ENCODE assay signal across 18 mouse cellular contexts in the genomic region with DNA sequence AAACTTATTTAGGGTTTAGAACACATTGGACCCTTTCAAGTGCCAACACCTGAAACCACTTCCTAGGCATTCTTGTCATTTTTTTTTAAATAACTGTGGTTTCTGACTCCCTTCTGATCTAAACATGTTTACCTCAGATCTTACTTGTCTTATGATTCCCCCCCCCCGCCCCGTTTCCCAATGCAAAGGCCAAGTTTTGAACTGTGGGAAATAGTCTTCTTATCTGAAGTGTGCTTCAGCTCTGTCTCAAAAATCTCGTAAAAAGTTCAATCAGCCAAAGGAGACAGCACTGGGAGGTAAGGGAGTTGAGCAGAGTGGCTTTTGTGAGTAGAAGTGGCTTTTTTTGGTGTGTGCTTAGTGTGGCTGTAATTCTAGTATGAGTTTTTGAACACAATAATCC.
"Had no signal": no experiment of that assay in that cellular context is flagged by ENCODE, and none has a peak within 500 bp of the region (broad histone marks: within the 10 kb centered on the region; RNA-seq: fewer than 3 reads in every experiment).

No protein-coding gene starts in this region.

- H3K4me1 ChIP-seq: limb, embryonic 13.5 days; liver, embryonic 15.5 days; midbrain, embryonic 10.5 days; neural tube, embryonic 12.5 days had no signal

- H3K4me2 ChIP-seq: limb, embryonic 13.5 days; liver, embryonic 11.5 days; liver, embryonic 15.5 days; neural tube, embryonic 12.5 days had no signal

- H3K27ac ChIP-seq: kidney, postnatal 0 days; limb, embryonic 13.5 days; liver, embryonic 15.5 days; midbrain, embryonic 10.5 days; neural tube, embryonic 12.5 days had no signal

- H3K9me3 ChIP-seq: limb, embryonic 13.5 days; liver, embryonic 15.5 days; midbrain, embryonic 10.5 days; neural tube, embryonic 12.5 days had no signal

- DNase-seq: kidney, adult 11 months; kidney, adult 9 months; kidney, postnatal 36 days; left cerebral cortex, postnatal 4 days; lung, adult 2 months; lung, postnatal 14 days; midbrain, embryonic 14.5 days; retina, postnatal 1 day; right cerebral cortex, postnatal 25 days; thymus, adult 18-20 months; thymus, postnatal 36 days had no signal

- H3K36me3 ChIP-seq: limb, embryonic 13.5 days; liver, embryonic 15.5 days; midbrain, embryonic 10.5 days; neural tube, embryonic 12.5 days had no signal

- H3K9ac ChIP-seq: limb, embryonic 13.5 days; liver, embryonic 15.5 days; neural tube, embryonic 12.5 days had no signal

- H3K27me3 ChIP-seq: limb, embryonic 13.5 days; liver, embryonic 15.5 days; neural tube, embryonic 12.5 days had no signal

- H3K4me3 ChIP-seq: limb, embryonic 13.5 days; liver, embryonic 15.5 days; midbrain, embryonic 10.5 days; myocyte; neural tube, embryonic 12.5 days had no signal
